Mouse (Mus musculus) cerebellum, adult 18-20 months (tissue): ENCODE measurements around the gene Cd320.
"Not testable (repeated sequence)": the region's sequence is repeated elsewhere in the genome, so short reads cannot be mapped to it uniquely, and the experiment has no call there.

ENCODE experiments used
- DNase-seq, 2 experiments: peaks; one replicate each; pipeline ENCODE4 v3.0.0; 2021

The Cd320 gene

GRCm38 (mm10) chr17:33842966-33843795 lies at the start of gene Cd320:
Gene Cd320 (plus strand): TSS chr17:33843091.
- peak; percentile 95 for DNase-seq

DNA sequence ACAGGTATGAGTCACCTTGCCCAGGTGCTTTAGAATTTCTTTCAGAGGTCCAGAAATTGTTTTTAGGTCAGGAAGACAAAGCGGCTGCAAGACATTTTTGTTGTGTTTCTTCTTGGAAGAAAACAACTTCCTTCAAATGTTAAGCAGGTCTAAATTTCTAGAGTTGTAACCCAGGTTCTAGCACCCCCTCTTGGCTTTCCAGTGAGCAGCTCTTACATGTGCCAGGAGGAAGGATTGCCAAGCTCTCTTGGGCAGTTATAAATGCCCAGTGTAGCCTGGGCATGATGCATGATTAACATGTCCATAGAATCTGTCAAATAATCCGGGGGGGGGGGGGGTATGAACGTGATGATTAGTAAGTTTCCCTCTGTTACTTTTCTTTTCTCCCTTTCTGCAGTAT lies 44.6 kb upstream of the Cd320 start:
- no peak for DNase-seq

DNA sequence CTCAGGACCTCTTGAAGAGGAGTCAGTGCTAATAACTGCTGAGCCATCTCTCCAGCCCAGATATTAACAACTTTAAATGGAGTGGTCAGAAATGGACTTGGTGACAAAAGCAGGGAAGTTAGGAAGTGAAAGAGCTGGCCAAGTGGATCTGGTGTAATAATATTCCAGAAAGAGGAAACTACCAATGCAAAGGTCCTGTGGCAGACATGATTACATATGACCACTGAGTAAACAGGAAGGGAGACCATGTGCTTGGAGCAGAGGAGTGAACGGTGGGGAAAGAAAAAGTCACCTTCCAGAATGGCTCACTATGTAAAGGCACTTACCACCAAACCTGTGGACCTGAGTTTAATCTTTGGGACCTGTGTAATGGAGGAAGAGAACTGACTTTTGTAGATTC lies 43.6 kb upstream of the Cd320 start:
- DNase-seq: no peak

- no peak for DNase-seq
Observed at GRCm38 (mm10) chr17:33802221-33802620, 40.7 kb upstream of the Cd320 start.

- no peak for DNase-seq
Observed at GRCm38 (mm10) chr17:33804205-33804604, 38.7 kb upstream of the Cd320 start.

GRCm38 (mm10) chr17:33804745-33805144 lies 38.1 kb upstream of the Cd320 start:
- DNase-seq: no peak

DNA sequence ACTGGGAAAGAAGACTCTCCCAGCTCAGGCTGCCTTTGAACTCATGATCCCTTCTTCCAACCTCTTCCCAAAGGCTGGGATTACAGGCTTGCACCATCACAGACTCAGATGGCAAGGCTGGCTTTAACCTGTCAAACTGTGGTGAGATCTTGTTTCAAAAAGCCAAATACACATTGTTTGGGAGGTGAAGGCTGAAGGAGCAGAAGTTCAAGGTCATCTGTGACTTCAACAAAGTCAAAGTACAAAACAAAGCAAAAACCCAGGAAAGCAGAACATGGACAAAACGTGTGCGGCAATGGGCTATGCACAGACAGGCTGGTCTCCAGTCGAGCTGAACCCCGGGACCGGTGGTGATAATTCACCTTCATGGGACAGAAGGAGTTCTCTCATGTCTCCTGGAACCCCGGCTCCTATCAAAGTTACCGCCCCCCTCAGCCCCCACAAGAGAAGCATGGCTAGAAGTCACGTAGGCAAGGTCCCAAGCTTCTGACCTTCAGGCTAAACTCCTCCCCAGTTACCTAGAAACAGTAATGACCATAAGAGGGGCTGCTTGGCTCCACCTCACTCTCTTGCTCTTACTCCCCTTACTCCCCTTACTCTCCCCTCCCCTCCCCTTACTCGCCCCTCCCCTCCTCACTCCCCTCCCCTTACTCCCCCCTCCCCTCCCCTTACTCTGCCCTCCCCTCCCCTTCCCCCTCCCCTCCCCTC lies 35.6 kb upstream of the Cd320 start:
- no peak for DNase-seq

- no peak for DNase-seq
Observed at GRCm38 (mm10) chr17:33808192-33808591, 34.7 kb upstream of the Cd320 start.

GRCm38 (mm10) chr17:33810334-33811141 lies 32.4 kb upstream of the Cd320 start, which contains the start of gene Kank3:
Gene Kank3 (plus strand): TSS chr17:33810519.
- DNase-seq: peak; percentile 73 to 81

DNA sequence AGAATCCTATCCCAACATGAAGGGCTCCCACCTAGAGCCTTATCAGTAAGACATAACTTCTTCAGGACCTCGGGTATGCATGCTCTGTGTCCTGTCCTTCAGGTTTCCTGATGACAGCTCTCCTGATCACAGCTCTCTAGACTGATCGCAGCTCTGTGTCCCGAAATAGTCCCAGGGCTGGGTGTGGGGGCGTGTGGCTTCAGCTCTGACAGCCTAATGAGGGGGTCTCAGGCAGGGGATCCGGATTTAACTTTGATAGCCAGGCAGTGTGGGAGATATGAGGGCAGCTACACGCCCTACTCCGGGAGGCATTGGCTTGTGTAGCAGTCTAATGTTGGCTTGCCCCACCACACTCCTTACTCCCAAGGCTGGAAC lies 31.8 kb upstream of the Cd320 start:
- DNase-seq: no peak

DNA sequence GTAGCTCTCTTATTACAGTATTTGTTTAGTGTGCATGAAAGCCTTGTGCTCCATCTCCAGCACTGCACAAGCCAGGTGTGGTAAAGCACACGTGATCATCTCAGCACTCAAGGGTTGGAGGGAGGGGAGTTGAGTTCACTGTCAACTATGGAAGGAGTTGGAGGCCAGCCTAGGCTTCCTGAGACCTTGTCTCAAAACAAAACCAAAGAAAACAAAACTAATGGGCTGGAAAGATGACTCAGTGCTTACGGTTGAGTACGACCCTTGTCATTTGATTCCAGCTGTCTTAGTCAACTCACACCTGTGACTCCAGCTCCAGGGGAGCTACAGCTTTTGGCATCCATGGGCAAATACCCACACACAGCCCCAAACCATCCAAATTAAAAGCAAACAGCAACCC lies 30.4 kb upstream of the Cd320 start:
- DNase-seq: no peak

GRCm38 (mm10) chr17:33812990-33813389 lies 29.9 kb upstream of the Cd320 start:
- DNase-seq: no peak

DNA sequence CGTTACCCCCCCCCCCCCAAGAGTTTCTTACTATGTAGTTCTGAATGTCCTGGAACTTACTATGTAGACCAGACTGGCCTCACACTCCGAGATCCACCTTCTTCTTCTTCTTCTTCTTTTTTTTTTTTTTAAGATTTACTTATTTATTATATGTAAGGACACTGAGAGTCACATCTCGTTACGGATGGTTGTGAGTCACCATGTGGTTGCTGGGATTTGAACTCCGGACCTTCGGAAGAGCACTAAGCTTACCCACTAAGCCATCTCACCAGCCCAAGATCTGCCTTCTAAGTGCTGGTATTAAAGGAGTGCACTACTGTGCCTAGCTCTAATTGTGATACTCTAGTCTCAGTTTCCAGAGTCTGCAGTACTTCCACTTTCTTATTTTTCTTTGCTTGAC lies 27.5 kb upstream of the Cd320 start:
- DNase-seq: no peak

- no peak for DNase-seq
Observed at GRCm38 (mm10) chr17:33816612-33817011, 26.3 kb upstream of the Cd320 start.

DNA sequence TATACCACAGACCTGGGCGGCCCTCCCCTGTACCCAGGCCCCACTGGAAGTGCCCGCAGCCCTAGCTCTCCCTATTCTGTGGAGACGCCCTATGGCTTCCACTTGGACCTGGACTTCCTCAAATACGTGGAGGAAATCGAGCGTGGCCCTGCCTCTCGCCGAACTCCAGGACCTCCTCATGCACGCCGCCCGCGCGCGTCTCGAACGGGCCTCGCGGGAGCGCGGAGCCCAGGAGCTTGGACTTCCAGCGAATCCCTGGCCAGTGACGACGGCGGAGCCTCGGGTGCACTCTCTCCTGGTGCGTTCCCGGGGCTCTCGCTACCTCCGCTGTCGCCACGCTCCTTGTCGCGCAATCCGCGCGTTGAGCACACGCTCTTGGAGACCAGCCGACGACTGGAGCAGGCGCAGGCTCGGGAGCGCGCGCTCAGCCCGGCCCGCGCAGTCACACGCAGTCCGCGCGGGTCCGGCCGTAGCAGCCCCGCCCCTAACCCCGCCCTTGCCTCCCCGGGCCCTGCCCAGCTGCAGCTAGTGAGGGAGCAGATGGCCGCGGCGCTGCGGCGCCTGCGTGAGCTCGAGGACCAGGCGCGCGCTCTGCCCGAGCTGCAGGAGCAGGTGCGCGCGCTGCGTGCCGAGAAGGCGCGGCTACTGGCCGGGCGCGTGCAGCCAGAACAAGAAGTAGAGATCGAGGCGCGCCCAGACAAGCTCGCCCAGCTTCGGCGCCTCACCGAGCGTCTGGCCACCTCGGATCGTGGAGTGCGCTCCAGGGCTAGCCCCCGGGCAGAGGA lies 25.5 kb upstream of the Cd320 start:
- peak; percentile 92 to 94 for DNase-seq

GRCm38 (mm10) chr17:33817969-33818643 lies 24.8 kb upstream of the Cd320 start:
- DNase-seq: no peak

DNA sequence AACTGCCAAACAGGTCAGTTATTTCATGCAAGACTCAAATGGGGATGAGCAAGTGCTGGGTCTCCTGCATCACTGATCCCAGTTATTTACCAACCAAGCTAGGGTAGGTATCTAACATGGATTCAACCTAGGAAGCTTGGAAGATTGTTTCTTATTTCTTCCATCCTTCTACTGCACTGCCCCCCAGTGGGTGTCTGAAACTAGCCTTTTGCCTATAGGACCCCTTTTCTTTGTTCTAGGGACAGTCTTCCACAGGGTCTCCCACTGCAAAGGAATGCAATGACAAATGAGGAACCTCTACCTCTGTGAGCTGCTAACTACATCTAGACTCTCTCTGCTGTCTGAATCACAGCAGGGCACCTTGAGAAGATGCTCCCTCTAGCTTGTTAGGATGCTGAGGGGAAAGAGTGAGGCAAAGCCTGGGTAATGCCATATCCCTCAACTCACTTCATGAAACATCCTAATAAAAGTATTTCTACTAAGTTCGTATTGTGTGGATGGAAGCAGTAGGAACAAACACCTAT lies 20.4 kb upstream of the Cd320 start:
- no peak for DNase-seq

DNA sequence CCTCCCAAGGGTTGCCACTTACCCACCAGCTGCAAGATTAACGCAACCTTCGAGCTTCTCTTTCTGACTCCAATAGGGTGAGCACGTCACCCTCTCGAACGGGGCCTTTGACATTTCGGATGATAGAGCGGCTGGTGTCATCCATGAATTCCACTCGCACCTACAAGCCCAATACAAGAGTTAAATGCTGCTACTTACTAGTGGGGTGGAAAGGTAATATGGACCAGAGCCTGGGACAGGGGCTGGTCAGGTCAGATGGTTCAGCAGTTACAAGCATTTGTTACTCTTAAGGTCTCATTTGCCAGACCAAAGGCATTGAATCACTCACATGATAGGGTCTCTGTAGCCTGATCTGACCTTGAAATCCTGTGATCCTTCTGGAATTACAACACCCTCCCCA lies 19.7 kb upstream of the Cd320 start:
- not testable (repeated sequence) for DNase-seq

DNA sequence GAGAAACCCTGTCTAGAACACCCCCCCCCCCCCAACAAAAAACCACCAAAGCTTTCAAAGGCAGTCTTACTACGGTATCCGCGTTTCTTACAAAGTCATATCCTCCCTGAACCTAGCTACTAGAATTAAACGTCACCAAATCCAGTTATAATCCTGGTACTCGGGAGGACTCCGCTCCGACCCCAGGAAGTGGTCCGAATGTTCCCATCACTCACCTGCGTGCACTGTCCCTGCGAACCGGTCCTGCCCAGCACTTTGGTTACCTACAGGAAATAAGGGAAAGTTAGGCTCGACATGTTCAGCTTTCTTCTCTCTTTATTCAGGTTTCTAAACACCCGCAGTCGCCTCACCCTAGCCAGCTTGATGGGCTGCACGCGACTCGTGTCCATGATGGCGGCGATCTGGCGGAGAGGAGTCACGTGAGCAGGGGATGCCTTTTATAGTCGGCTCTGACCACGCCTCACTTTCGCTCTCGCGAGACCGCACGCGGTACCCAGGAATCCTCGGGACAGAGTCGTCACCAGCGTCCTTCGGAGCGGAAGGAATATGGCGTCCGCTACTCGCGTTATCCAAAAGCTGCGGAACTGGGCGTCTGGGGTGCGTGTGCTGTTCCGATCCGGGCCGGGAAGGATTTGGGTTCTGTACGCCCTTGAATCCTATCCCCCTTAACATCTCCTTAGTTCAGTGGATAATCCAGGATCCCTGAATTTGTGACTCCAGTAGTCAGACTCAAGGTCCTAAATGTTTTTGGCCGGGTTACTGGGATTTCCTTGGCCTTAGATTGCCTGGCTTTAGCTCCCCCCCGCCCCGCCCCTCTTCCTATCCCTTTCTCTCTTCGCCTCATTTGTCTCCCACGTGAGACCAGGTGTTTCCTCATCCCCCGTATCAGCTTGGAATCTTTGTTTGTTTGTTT lies 18.6 kb upstream of the Cd320 start, which contains the start of the genes Rps28 and Ndufa7:
Gene Rps28 (minus strand): TSS at position 479 of the 913 bp plus-strand sequence.
Gene Ndufa7 (plus strand): TSS at position 489 of the 913 bp plus-strand sequence.
- DNase-seq: peak; percentile 96 to 97

DNA sequence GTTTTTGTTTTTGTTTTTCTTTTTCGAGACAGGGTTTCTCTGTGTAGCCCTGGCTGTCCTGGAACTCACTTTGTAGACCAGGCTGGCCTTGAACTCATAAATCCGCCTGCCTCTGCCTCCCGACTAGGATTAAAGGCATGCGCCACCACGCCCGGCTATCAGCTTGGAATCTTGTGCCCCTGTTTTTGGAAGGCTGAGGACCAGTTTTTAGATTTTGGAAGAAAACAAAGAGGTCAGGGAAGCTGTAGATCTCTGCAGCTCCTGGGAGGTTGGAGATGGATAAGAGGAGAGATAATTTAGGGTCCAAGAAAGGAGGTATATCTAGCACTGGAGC lies 17.9 kb upstream of the Cd320 start:
- DNase-seq: not testable (repeated sequence)

GRCm38 (mm10) chr17:33825462-33825861 lies 17.4 kb upstream of the Cd320 start:
- DNase-seq: no peak
